10 mouse cellular contexts compared by ENCODE assay signal in genomic region chr6:146077124-146077889, GRCm38 (mm10).
A peak's percentile ranks its signal among the peaks of the same experiment; 100 is the strongest.
DNase-seq lines count a peak whose midpoint lies in the region; TF ChIP-seq lines count a peak whose summit lies in the region.
"Had no signal": no experiment of that assay in that cellular context is flagged by ENCODE, and none has a peak within 500 bp of the region (broad histone marks: within the 10 kb centered on the region; RNA-seq: fewer than 3 reads in every experiment).

No protein-coding gene starts in this region.

- H3K79me2 ChIP-seq in liver, adult 2 months (ENCODE audit: control insufficient read depth, insufficient read depth, low read length): no peaks in the 10 kb centered on the region

- no peak for TF ChIP-seq POLR2A in liver, adult 2 months (IDR thresholded peaks at IDR 0.05; ENCODE audit: extremely low read depth, insufficient read depth, low read length)

- intact Hi-C loops in left cerebral cortex, postnatal 4 days (cut with DNase I): no loop called here

- H3K27ac ChIP-seq in liver, adult 2 months (replicated peaks; ENCODE audit: insufficient read depth, low read depth, low read length): no peak overlapping the region

- no peaks in the 10 kb centered on the region for H3K4me1 ChIP-seq in liver, adult 2 months (ENCODE audit: control insufficient read depth, insufficient read depth, low read length)

- H3K27me3 ChIP-seq in liver, adult 2 months (ENCODE audit: control insufficient read depth, insufficient read depth, low read length): no peaks in the 10 kb centered on the region

- H3K4me3 ChIP-seq in liver, adult 2 months (ENCODE audit: insufficient read depth, low read depth, low read length): no peak overlapping the region

- WGBS in liver, adult 2 months: 75% methylated on average over 11 of the region's 11 CpGs

- peak; percentile 12 for DNase-seq in embryo, embryonic 11 days
- no peak for DNase-seq in embryo, embryonic 9.5 days (ENCODE audit: extremely low spot score)
- DNase-seq in testis, postnatal 10 days (ENCODE audit: low spot score): peak; percentile 61
- DNase-seq in testis, postnatal 14 days (ENCODE audit: low spot score): no peak
- peak; percentile 8 for DNase-seq in liver, adult 2 months (ENCODE audit: extremely low read depth, low read depth, low spot score)
- peak; percentile 27 for DNase-seq in thymus, postnatal 4 days
- no peak for DNase-seq in embryo, embryonic 10.5 days (ENCODE audit: low spot score)
- no peak for DNase-seq in left cerebral cortex, postnatal 4 days
- DNase-seq: kidney, adult 11 months; lung, embryonic 14.5 days had no signal

- TF ChIP-seq CTCF in liver, adult 2 months (IDR thresholded peaks at IDR 0.05; ENCODE audit: low read depth, low read length): no peak

- H3K36me3 ChIP-seq in liver, adult 2 months (ENCODE audit: control insufficient read depth, insufficient read depth, low read length): no peaks in the 10 kb centered on the region

- H3K9ac ChIP-seq in liver, adult 2 months (ENCODE audit: low read depth, low read length): no peak overlapping the region
- H3K9ac ChIP-seq: lung, embryonic 14.5 days had no signal

Comparison
In these comparisons a context has a peak if more than half of its experiments do, and no peak if none do; other contexts are left out.
1. DNase-seq: peak in embryo, embryonic 11 days (single experiment), testis, postnatal 10 days (single experiment), liver, adult 2 months (single experiment) and thymus, postnatal 4 days (single experiment); none in embryo, embryonic 9.5 days (single experiment), testis, postnatal 14 days (single experiment), embryo, embryonic 10.5 days (single experiment) and left cerebral cortex, postnatal 4 days (single experiment).